Comparison of ENCODE assay signal across 8 mouse cellular contexts in genomic region chr9:44479628-44480428, GRCm38 (mm10). TPM values are rescaled to one million over a fixed set of nuclear protein-coding genes. Genes with fewer than 3 reads are reported as not detected.
A peak's percentile ranks its signal among the peaks of the same experiment; 100 is the strongest.
DNase-seq lines count a peak whose midpoint lies in the region; ATAC-seq lines count a peak whose summit lies in the region.

No protein-coding gene starts in this region.

- peak overlapping the region; percentile 81 for H3K9ac ChIP-seq in hindbrain, embryonic 14.5 days

- peak; percentile 59 for ATAC-seq in hindbrain, embryonic 14.5 days (ENCODE audit: low FRiP score)

- WGBS in hindbrain, embryonic 14.5 days: under 1% methylated on average over 26 of the region's 26 CpGs

- peak overlapping the region; percentile 78 for H3K4me2 ChIP-seq in hindbrain, embryonic 14.5 days (replicated peaks)

- peak overlapping the region; percentile 56 for H3K4me3 ChIP-seq in hindbrain, embryonic 14.5 days (replicated peaks; ENCODE audit: low read length)

- H3K27me3 ChIP-seq in hindbrain, embryonic 14.5 days (ENCODE audit: control insufficient read depth, insufficient read depth, low read length): no peaks in the 10 kb centered on the region

- peak overlapping the region; percentile 98 for H3K27ac ChIP-seq in hindbrain, embryonic 14.5 days

- DNase-seq in R1 (ENCODE audit: low read depth, low spot score): peak; percentile 95
- peak; percentile 93 to 95 for DNase-seq in cerebellum, postnatal 14 days
- peak; percentile 84 to 86 for DNase-seq in frontal cortex, postnatal 25 days (ENCODE audit: low spot score in 2 of 2)
- peak; percentile 89 for DNase-seq in hindbrain, embryonic 14.5 days (ENCODE audit: low spot score)
- DNase-seq in layer of hippocampus, postnatal 36 days: peak; percentile 87 to 90
- peak; percentile 93 for DNase-seq in lung, postnatal 25 days (ENCODE audit: low spot score)
- DNase-seq in retina, embryonic 14.5 days (ENCODE audit: low spot score): peak; percentile 94
- DNase-seq in urinary bladder, adult 2 months (ENCODE audit: low spot score): peak; percentile 69

- H3K4me1 ChIP-seq in hindbrain, embryonic 14.5 days (replicated peaks; ENCODE audit: control insufficient read depth, insufficient read depth, low read length): peaks cover 37% of the 10 kb centered on the region

- H3K36me3 ChIP-seq in hindbrain, embryonic 14.5 days (replicated peaks; ENCODE audit: control insufficient read depth, insufficient read depth): no peaks in the 10 kb centered on the region

- no peaks in the 10 kb centered on the region for H3K9me3 ChIP-seq in hindbrain, embryonic 14.5 days (ENCODE audit: control insufficient read depth, low read length)

RNA-seq across cellular contexts. Expression of gene Bcl9l, which starts 2.8 kb away (rescaled TPM):
- polyA plus RNA-seq in hindbrain, embryonic 14.5 days (2014; fragmentation: Nextera tagmentation; extraction: Ambion mirVana): 11.6 and 13.5 TPM in 2 replicates
- total RNA-seq in layer of hippocampus, postnatal 36 days (2021): 10 to 100 TPM; 70.9 to 75.7 TPM
- 11.1 and 29.7 TPM in 2 replicates for polyA plus RNA-seq in urinary bladder, adult 2 months (2012; rRNA removed)

RNA-seq across cellular contexts. Expression of gene Upk2, which starts 25.1 kb away (rescaled TPM):
- polyA plus RNA-seq in hindbrain, embryonic 14.5 days (2014; fragmentation: Nextera tagmentation; extraction: Ambion mirVana): not detected in 2 replicates
- total RNA-seq in layer of hippocampus, postnatal 36 days (2021): not detected
- 788 and 1,023 TPM in 2 replicates for polyA plus RNA-seq in urinary bladder, adult 2 months (2012; rRNA removed)

RNA-seq across cellular contexts. Expression of gene Foxr1, which starts 38.9 kb away (rescaled TPM):
- not detected in 2 replicates for polyA plus RNA-seq in hindbrain, embryonic 14.5 days (2014; fragmentation: Nextera tagmentation; extraction: Ambion mirVana)
- total RNA-seq in layer of hippocampus, postnatal 36 days (2021): not detected
- polyA plus RNA-seq in urinary bladder, adult 2 months (2012; rRNA removed): 0.28 and 0.63 TPM in 2 replicates

Comparison
In these comparisons a context has a peak if more than half of its experiments do, and no peak if none do; other contexts are left out.
1. Peak in every context shown above with its lines: DNase-seq, ATAC-seq, H3K4me3 ChIP-seq and H3K27ac ChIP-seq.
2. RNA of gene Upk2, which starts 25.1 kb away (polyA plus RNA-seq): 788 to 1,023 TPM in urinary bladder, adult 2 months; not detected in hindbrain, embryonic 14.5 days; every median in the first group is over 100 times any median in the second.